Mouse (Mus musculus) C2C12 (cell line): ENCODE data around the gene Phgr1.

Source experiments
- CEBPB ChIP-seq: IDR thresholded peaks from one replicate; pipeline ENCODE4 v1.6.1; 2011; ENCODE audit warnings: low read depth, mild to moderate bottlenecking, control low read depth, moderate library complexity
- CTCF ChIP-seq: IDR thresholded peaks from one replicate; pipeline ENCODE4 v1.5.1; 2011; ENCODE audit not compliant: control insufficient read depth, insufficient read depth, insufficient read length
- FOSL1 ChIP-seq: IDR thresholded peaks from one replicate; pipeline ENCODE4 v1.8.0; 2011; ENCODE audit warnings: mild to moderate bottlenecking, low read length; ENCODE audit not compliant: poor library complexity, insufficient read depth, severe bottlenecking
- MAX ChIP-seq: IDR thresholded peaks from one replicate; pipeline ENCODE4 v1.6.1; 2011; ENCODE audit warnings: mild to moderate bottlenecking, control low read depth
- MYOD1 ChIP-seq: IDR thresholded peaks from one replicate; pipeline ENCODE4 v1.6.1; 2011; ENCODE audit warnings: low read depth; ENCODE audit not compliant: control insufficient read depth, insufficient read length
- MYOG ChIP-seq: IDR thresholded peaks from one replicate; pipeline ENCODE4 v1.6.1; 2011; ENCODE audit not compliant: control insufficient read depth, insufficient read length; ENCODE audit errors: extremely low read depth
- USF1 ChIP-seq: IDR thresholded peaks from one replicate; pipeline ENCODE4 v1.6.1; 2011; ENCODE audit warnings: low read depth, mild to moderate bottlenecking, control low read depth, moderate library complexity

- no peak for TF ChIP-seq CTCF
- no peak for TF ChIP-seq MAX
- TF ChIP-seq CEBPB, result no peak
- no peak for TF ChIP-seq USF1
- TF ChIP-seq MYOG, result no peak
- no peak for TF ChIP-seq MYOD1
- TF ChIP-seq FOSL1, result no peak
These were observed 2.0 kb downstream of the Phgr1 start for GRCm38 (mm10) chr2:118774536-118774935.
